Mouse (Mus musculus): ENCODE data around the gene Olfr1458. TPM values are rescaled to one million over a fixed set of nuclear protein-coding genes. Genes with fewer than 3 reads are reported as not detected.

Gene Olfr1458
- not detected in 2 replicates for polyA plus RNA-seq (2014; fragmentation: Nextera tagmentation; extraction: Ambion mirVana)

DNA sequence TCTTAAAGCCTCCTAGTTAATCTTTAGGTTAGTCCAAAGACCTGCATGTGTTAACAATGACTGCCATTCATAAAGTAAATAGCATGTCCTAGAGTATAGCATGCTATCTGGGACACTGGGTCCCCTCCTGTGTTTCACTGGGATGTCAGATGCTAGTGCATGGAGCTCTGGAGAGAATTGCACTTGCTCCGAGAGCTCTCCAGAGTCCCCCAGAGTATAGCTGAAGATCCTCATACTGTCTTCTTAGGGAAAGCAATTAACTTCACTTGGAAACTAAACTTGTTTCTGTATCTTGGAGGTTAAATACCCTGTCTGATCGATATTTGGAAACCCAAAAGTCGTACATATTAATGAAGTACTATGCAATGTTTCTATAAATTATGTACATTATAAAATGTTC lies at the start of gene Olfr1458:
Gene Olfr1458 (minus strand): TSS at position 101 of the 400 bp plus-strand sequence.
- H3K27ac ChIP-seq (ENCODE audit: low read depth, low read length): no peak within 1 kb of the TSS
- H3K4me1 ChIP-seq (replicated peaks; ENCODE audit: control insufficient read depth, insufficient read depth, low read length): no peaks in the 10 kb centered on the region
- DNase-seq (ENCODE audit: low spot score) (no peak), ATAC-seq (ENCODE audit: low FRiP score) (no peak)
- no peak within 1 kb of the TSS for H3K4me3 ChIP-seq (ENCODE audit: low read depth, low read length)
- no peaks in the 10 kb centered on the region for H3K36me3 ChIP-seq (ENCODE audit: control insufficient read depth, insufficient read depth, low read length)
- 77% methylated on average over 3 of the region's 3 CpGs for WGBS
- no peaks in the 10 kb centered on the region for H3K27me3 ChIP-seq (ENCODE audit: control insufficient read depth, insufficient read depth, low read length)
- H3K9ac ChIP-seq (ENCODE audit: low read depth, low read length): no peak within 1 kb of the TSS
- no peaks in the 10 kb centered on the region for H3K9me3 ChIP-seq (ENCODE audit: control insufficient read depth, low read length)
- H3K4me2 ChIP-seq (replicated peaks; ENCODE audit: low read depth, low read length): no peak within 1 kb of the TSS

DNA sequence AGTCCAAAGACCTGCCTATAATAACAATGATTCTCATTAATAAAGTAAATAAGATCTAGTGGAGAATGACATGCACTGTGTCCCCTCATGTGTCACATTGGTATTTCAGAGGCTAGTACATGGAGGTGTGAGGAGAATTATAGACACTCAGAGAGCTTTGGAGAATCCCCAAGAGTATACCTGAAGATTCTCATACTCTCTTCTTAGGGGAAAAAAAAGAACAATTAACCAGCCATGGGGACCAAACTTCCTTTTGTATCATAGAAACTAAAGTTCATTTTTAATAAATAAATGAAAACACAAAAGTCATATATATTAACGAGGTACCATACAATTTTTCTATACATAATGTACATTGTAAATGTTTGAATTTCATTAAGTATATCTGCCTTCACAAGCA lies 42.9 kb upstream of the Olfr1458 start, which contains the start of gene Olfr1459:
Gene Olfr1459 (minus strand): TSS at position 101 of the 400 bp plus-strand sequence.
- Histone ChIP-seq H3K9me3 (ENCODE audit: control insufficient read depth, low read length) (0 out of 2 replicates have a peak, but pooled peaks cover 8% of the 10 kb centered on the region), H3K36me3 (ENCODE audit: control insufficient read depth, insufficient read depth, low read length) (no peaks in the 10 kb centered on the region), H3K9ac (ENCODE audit: low read depth, low read length) (no peak within 1 kb of the TSS), H3K4me1 (replicated peaks; ENCODE audit: control insufficient read depth, insufficient read depth, low read length) (no peaks in the 10 kb centered on the region), H3K4me3 (ENCODE audit: low read depth, low read length) (no peak within 1 kb of the TSS), H3K27me3 (ENCODE audit: control insufficient read depth, insufficient read depth, low read length) (no peaks in the 10 kb centered on the region), H3K27ac (ENCODE audit: low read depth, low read length) (no peak within 1 kb of the TSS), H3K4me2 (replicated peaks; ENCODE audit: low read depth, low read length) (no peak within 1 kb of the TSS)
- ATAC-seq (ENCODE audit: low FRiP score) (no peak), DNase-seq (ENCODE audit: low spot score) (no peak)
- WGBS: 83% methylated on average over 1 of the region's 1 CpGs

DNA sequence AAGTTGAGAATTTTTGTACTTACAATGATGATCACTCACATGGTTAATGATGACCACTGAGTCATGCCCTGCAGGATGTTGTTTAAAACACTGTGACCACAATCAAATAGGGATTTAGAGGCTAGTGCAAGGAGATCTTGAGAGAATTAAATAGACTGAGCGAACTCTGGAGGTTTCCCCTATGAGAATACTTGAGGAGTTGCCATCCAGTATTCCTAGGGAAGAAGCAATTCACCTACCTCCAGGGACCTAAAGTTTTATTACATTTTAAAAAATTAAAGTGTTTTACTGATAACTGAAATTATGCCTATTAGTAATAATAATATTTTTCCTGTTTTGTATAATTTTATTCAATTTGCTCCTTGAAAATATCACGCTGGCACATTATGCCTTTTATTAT lies 8.8 kb downstream of the Olfr1458 start, which contains the start of gene Olfr1457:
Gene Olfr1457 (minus strand): TSS at position 101 of the 400 bp plus-strand sequence.
- Histone ChIP-seq H3K4me3 (ENCODE audit: low read depth, low read length) (no peak within 1 kb of the TSS), H3K36me3 (ENCODE audit: control insufficient read depth, insufficient read depth, low read length) (no peaks in the 10 kb centered on the region), H3K9ac (ENCODE audit: low read depth, low read length) (no peak within 1 kb of the TSS), H3K27ac (ENCODE audit: low read depth, low read length) (no peak within 1 kb of the TSS), H3K4me1 (replicated peaks; ENCODE audit: control insufficient read depth, insufficient read depth, low read length) (no peaks in the 10 kb centered on the region), H3K4me2 (replicated peaks; ENCODE audit: low read depth, low read length) (no peak within 1 kb of the TSS), H3K9me3 (ENCODE audit: control insufficient read depth, low read length) (peaks cover 2% of the 10 kb centered on the region; the same call in 1 of the 2 replicates), H3K27me3 (ENCODE audit: control insufficient read depth, insufficient read depth, low read length) (no peaks in the 10 kb centered on the region)
- ATAC-seq (ENCODE audit: low FRiP score) (no peak), DNase-seq (ENCODE audit: low spot score) (no peak)
- 73% methylated on average over 2 of the region's 2 CpGs for WGBS

DNA sequence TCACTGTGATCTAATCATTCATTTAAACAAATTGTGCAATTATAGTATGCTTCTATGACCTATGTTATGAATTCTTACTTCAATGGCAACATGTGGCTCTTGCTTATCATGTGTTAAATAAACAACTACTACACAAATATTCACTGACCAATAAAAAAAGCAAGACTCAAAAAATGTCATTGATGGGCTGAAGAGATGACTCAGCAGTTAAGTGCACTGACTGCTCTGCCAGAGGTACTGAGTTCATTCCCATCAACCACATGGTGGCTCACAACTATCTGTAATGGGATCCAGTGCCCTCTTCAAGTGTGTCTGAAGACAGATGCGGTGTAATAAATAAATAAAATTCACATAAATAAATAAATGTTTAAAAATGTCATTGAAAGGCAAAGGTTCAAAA lies 12.7 kb downstream of the Olfr1458 start:
- Histone ChIP-seq H3K4me2 (replicated peaks; ENCODE audit: low read depth, low read length) (no peak overlapping the region), H3K27me3 (ENCODE audit: control insufficient read depth, insufficient read depth, low read length) (no peaks in the 10 kb centered on the region), H3K9me3 (ENCODE audit: control insufficient read depth, low read length) (peaks cover 2% of the 10 kb centered on the region; the same call in 1 of the 2 replicates), H3K36me3 (ENCODE audit: control insufficient read depth, insufficient read depth, low read length) (no peaks in the 10 kb centered on the region), H3K27ac (ENCODE audit: low read depth, low read length) (no peak overlapping the region), H3K9ac (ENCODE audit: low read depth, low read length) (no peak overlapping the region), H3K4me1 (replicated peaks; ENCODE audit: control insufficient read depth, insufficient read depth, low read length) (no peaks in the 10 kb centered on the region), H3K4me3 (ENCODE audit: low read depth, low read length) (no peak overlapping the region)
- DNase-seq (ENCODE audit: low spot score) (no peak), ATAC-seq (ENCODE audit: low FRiP score) (no peak)
- WGBS: 83% methylated on average over 1 of the region's 1 CpGs

DNA sequence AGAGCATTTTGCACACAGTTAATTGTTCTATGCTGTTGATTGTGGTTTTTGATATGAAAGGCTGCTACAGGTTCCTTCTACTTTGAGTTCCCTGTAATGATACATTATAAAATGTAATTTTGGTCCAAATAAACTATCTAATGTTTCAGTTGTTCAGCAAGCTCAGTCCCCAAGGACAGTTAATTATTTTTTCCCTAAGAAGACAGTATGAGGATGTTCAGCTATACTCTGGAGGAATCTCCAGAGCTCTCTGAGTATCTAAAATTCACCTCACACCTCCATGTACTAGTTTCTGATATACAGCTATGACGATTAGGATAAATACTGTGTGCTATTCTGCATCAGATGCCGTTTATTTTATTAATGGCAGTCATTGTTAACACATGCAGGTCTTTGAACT lies 46.3 kb downstream of the Olfr1458 start, which contains the start of gene Olfr1454:
Gene Olfr1454 (plus strand): TSS at position 301 of the 400 bp plus-strand sequence.
- Histone ChIP-seq H3K9ac (ENCODE audit: low read depth, low read length) (no peak within 1 kb of the TSS), H3K27ac (ENCODE audit: low read depth, low read length) (no peak within 1 kb of the TSS), H3K9me3 (ENCODE audit: control insufficient read depth, low read length) (peaks cover 2% of the 10 kb centered on the region; the same call in 1 of the 2 replicates), H3K27me3 (ENCODE audit: control insufficient read depth, insufficient read depth, low read length) (no peaks in the 10 kb centered on the region), H3K4me3 (ENCODE audit: low read depth, low read length) (no peak within 1 kb of the TSS), H3K4me2 (replicated peaks; ENCODE audit: low read depth, low read length) (no peak within 1 kb of the TSS), H3K36me3 (ENCODE audit: control insufficient read depth, insufficient read depth, low read length) (no peaks in the 10 kb centered on the region), H3K4me1 (replicated peaks; ENCODE audit: control insufficient read depth, insufficient read depth, low read length) (no peaks in the 10 kb centered on the region)
- ATAC-seq (ENCODE audit: low FRiP score): no peak
- no peak for DNase-seq (ENCODE audit: low spot score)
- 81% methylated on average over 2 of the region's 2 CpGs for WGBS

Other genes with a start within 250 kb of the Olfr1458 start
- gene Olfr1444, start 249.5 kb downstream of the Olfr1458 start, polyA plus RNA-seq (2014; fragmentation: Nextera tagmentation; extraction: Ambion mirVana): not detected in 2 replicates
- gene Olfr1445, start 222.9 kb downstream of the Olfr1458 start, polyA plus RNA-seq (2014; fragmentation: Nextera tagmentation; extraction: Ambion mirVana): not detected in 2 replicates
- gene Olfr1446, start 213.3 kb downstream of the Olfr1458 start, polyA plus RNA-seq (2014; fragmentation: Nextera tagmentation; extraction: Ambion mirVana): not detected in 2 replicates
- not detected in 2 replicates for gene Olfr1447, start 203.0 kb downstream of the Olfr1458 start, polyA plus RNA-seq (2014; fragmentation: Nextera tagmentation; extraction: Ambion mirVana)
- gene Olfr1448, start 182.4 kb downstream of the Olfr1458 start, polyA plus RNA-seq (2014; fragmentation: Nextera tagmentation; extraction: Ambion mirVana): not detected in 2 replicates
- not detected in 2 replicates for gene Olfr1449, start 175.9 kb downstream of the Olfr1458 start, polyA plus RNA-seq (2014; fragmentation: Nextera tagmentation; extraction: Ambion mirVana)
- not detected in 2 replicates for gene Olfr1450, start 156.5 kb downstream of the Olfr1458 start, polyA plus RNA-seq (2014; fragmentation: Nextera tagmentation; extraction: Ambion mirVana)
- gene Olfr1451, start 111.8 kb downstream of the Olfr1458 start, polyA plus RNA-seq (2014; fragmentation: Nextera tagmentation; extraction: Ambion mirVana): not detected in 2 replicates
- not detected in 2 replicates for gene Olfr1453, start 78.4 kb downstream of the Olfr1458 start, polyA plus RNA-seq (2014; fragmentation: Nextera tagmentation; extraction: Ambion mirVana)
- gene Olfr1454, start 46.2 kb downstream of the Olfr1458 start, polyA plus RNA-seq (2014; fragmentation: Nextera tagmentation; extraction: Ambion mirVana): not detected in 2 replicates
- gene Olfr1457, start 8.9 kb downstream of the Olfr1458 start, polyA plus RNA-seq (2014; fragmentation: Nextera tagmentation; extraction: Ambion mirVana): not detected in 2 replicates
- gene Olfr1459, start 42.8 kb upstream of the Olfr1458 start, polyA plus RNA-seq (2014; fragmentation: Nextera tagmentation; extraction: Ambion mirVana): 0.02 TPM in 1 of 2 replicates, not detected in the other
- gene Olfr1461, start 56.2 kb upstream of the Olfr1458 start, polyA plus RNA-seq (2014; fragmentation: Nextera tagmentation; extraction: Ambion mirVana): not detected in 2 replicates
- gene Olfr1462, start 79.0 kb upstream of the Olfr1458 start, polyA plus RNA-seq (2014; fragmentation: Nextera tagmentation; extraction: Ambion mirVana): not detected in 2 replicates
- not detected in 2 replicates for gene Olfr1463, start 124.6 kb upstream of the Olfr1458 start, polyA plus RNA-seq (2014; fragmentation: Nextera tagmentation; extraction: Ambion mirVana)
- gene Olfr1465, start 208.8 kb upstream of the Olfr1458 start, polyA plus RNA-seq (2014; fragmentation: Nextera tagmentation; extraction: Ambion mirVana): not detected in 2 replicates
- not detected in 2 replicates for gene Olfr1466, start 232.1 kb upstream of the Olfr1458 start, polyA plus RNA-seq (2014; fragmentation: Nextera tagmentation; extraction: Ambion mirVana)